Mouse (Mus musculus): ENCODE results near the gene Clec4a4.
"Not testable (repeated sequence)": the region's sequence is repeated elsewhere in the genome, so short reads cannot be mapped to it uniquely, and the experiment has no call there.

Clec4a4 gene

DNA sequence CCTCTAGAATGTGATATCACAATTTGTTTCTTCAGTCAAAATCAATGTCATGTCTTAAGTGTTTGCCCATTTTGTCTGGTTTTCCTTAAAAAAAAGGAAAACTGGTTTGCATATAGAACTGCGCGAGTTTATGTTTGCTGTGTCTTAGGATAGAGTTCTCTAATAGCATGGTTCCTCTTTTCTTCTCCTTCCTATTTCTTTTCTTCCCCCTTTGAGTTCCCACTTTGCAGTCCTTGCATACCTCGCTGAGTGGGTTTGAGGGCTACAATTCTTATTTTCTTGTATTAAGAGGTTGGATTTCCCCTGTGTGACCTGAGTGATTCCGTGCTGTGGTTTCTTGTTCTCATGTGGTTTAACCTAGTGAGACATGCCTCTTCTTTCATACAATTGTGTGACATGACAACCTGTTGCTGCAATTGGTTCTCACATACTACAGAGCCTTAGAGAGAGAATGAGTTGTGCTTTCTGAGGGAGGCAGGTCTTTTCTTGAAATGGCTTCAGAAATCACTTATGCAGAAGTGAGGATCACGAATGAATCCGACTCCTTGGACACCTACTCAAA, at the start of gene Clec4a4:
Clec4a4 (plus strand) TSS at position 492 of the 562 bp plus-strand sequence.
- no peak for DNase-seq

DNA sequence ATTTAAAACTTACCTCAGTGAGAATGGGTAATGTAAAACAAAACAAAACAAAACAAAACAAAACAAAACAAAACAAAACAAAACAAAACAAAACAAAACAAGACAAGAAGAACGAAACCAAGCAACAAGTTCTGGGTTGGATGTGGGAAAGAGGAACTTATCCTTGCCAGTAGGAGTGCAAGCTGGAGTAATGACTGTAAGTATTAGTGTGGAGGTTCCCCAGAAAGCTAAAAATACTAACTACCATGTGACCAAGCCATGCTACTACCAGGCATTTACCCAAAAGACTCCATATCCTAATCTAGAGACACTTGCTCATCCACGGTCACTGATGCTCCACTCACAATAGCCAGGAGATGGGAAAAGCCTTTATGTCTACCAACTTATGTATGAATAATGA, 43.4 kb upstream of the Clec4a4 start:
- no peak for DNase-seq

DNA sequence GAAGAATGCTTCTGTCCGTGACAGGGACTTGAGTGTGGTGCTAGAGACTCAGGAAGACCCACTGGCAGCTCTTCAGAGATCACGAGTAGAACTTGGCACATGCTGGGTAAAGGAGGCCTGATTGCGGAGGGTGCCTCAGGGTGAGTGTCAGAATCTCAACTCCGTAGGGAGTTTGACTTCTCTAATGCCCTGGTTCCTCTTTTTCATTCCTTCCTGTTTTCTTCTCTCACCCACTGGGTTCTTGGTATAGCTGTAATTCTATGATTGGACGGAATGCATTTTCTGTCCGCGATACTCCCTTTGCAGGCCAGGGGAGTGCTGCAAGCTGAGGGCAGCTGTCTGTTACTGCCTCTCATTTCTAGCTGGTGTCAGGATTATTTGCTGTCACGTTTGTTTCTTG, 37.8 kb upstream of the Clec4a4 start, which contains the start of gene Clec4a3:
Clec4a3 (plus strand) TSS at position 115 of the 400 bp plus-strand sequence.
- no peak for DNase-seq

DNA sequence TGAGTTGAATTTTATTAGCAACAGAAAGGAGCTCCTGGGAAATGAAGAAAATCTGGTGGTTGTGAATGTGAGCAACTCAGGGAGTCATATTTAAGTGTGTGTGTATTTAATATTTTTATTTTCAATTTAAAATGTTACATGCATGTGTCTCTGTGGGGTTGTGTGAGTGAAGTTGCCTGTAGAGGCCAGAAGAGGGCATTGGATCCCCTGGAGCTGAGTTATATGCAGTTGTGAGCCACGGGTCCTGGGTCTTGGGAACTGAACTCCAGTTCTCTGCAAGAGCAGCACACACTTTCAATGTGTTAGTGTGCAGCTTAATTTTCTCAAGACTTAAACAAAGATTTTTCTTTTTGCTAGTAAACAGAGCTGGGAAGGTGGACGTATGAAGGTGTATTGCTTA, 25.6 kb upstream of the Clec4a4 start:
- DNase-seq = no peak

DNA sequence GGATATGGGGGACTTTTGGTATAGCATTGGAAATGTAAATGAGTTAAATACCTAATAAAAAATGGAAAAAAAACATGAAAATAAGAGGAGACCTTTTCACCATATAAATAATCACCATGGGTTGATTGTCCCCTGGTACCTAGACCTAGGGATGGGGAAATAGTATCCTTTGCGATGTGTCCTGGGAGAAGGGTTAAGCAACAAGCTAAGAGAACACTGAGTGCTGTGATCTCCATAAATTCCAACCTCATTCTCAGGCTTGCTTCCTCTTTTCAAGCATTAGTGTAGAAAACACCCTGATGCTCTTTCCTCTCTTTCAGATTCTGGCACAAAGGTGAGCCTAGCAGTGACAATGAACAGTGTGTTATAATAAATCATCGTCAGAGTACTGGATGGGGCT, 21.1 kb upstream of the Clec4a4 start:
- DNase-seq = no peak

DNA sequence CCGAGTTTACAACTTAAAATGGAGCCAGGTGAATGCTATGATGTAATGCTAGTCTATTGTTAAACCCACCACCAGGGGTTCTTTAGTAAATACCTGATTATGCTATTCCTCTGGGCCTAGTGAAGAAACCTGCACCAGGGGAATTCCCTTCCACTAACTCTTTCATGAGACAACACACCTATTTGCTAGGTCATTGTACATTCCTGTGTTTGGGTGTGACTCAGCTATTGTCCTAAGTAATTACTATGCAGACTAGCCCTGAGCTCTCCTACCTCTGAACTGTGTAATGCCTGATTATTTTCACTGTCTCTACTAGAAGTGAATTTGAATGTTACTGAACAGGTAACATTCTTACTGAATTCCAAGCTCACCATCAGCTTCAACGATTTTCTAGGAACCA, 14.5 kb downstream of the Clec4a4 start:
- not testable (repeated sequence) for DNase-seq

DNA sequence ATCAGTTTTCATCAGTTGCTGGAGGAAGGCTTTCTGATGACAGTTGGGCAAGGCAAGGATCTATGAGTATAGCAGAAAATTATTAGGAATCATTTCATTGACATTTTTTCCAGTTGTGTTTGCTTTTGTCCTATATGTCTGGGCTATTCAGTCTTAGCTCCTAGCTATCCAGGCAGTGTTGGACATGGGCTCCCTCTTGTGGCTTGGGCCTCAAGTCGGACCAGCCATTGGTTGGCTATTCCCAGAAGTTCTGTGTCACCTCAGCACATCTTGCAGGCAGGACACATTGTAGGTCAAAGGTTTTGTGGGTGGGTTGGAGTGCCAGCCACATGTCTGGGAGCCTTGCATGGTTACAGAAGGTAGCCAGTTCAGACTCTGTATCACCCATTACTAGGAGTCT, 15.4 kb downstream of the Clec4a4 start:
- no peak for DNase-seq

DNA sequence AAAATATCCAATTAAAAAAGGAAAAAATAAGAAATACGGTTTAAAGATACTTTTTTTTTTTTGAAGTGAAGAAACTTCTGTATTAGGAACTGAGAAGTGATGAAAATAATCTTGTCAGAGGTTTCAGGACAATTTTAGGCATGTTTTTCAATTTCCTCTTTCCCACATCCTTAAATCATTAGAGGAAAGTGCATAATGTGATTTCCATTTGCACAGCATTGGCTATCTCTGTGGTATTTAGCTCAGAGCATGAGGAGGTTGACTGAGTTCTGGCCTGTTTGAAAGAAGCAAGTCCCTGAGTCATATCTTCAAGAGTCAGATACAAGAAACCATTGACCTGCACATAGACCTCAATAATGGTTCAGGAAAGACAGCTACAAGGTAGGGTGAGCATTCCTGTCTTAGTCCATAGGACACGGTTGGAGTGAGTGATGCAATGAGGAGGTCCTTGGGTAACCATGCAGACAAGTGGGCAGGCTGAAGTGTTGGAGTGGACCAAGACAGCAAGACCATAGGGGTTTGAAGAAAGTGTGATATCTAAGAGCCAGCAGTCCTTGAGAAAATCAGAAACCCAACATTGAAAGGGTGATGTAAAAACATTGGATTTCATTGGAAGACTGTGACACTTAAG, 59.7 kb downstream of the Clec4a4 start, which contains the start of gene Clec4b1:
Clec4b1 (plus strand) TSS at position 221 of the 631 bp plus-strand sequence.
- DNase-seq = no peak

Data from cerebellum, postnatal 36 days (tissue).